Mouse (Mus musculus): ENCODE results near the gene Sh3bgrl3. TPM values are rescaled to one million over a fixed set of nuclear protein-coding genes. Genes with fewer than 3 reads are reported as not detected.
"Not testable (repeated sequence)": the region's sequence is repeated elsewhere in the genome, so short reads cannot be mapped to it uniquely, and the experiment has no call there.

Gene Sh3bgrl3
- total RNA-seq (2014; fragmentation: Nextera tagmentation) (841 and 871 TPM in 2 replicates), total RNA-seq (2017) (333 and 394 TPM in 2 replicates)

DNA sequence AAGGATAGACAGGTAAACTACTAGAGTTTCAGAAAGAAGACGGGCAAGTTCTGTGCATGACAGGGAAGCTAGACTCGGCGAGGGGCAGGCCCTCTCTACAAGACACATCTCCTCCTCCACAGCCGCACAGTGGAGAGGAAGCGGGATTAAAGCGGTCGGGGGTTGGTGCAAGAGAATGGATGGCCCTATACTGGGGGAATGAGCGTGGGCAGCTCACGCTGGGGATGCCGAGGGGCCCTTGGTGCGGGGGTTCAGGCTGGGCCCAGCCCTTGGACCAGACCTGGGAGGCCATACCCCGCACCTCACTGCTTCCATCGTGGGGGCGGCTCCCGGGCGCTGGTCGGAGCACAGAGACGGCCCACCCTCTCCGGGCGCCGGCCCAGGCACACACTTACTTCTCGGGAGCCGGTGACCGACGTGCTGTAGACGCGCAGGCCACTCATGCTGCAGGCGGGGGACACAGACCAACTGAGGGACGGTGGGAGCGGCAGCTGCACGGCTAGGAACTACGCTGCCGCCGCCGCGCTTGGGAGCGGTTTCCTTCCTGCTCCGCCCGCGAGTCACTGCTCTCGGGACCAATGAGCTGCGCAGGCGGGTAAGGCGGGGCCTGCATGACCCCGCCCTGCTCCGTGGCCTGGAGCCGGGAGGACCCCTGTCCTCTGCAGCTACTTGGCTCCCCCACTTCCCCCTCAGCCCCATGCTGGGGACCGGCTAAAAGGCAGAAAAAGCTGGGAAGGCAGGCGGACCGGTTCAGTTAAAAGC is at the start of gene Sh3bgrl3:
Gene Sh3bgrl3, minus strand, starts transcription at position 569 of the 762 bp plus-strand sequence.
- ATAC-seq (replicated peaks; ENCODE audit: poor library complexity, severe bottlenecking), result peak; percentile 66

DNA sequence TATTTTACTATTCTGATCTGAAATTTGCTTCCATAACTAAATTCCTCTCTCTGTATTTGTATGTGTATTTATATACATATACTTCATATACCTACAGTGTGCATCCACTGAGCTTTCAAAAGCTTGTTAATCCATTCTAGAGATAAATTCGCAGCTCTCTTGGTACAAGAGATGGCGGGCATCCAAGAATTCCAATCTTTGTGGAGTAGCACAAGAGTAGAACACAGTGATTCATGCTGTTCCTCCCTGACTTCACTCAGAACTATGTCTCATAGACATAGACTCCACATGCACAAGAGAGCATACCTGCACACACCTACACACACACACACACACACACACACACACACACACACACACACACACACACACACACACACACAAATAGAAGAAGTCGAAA is 43.8 kb upstream of the Sh3bgrl3 start:
- no peak for ATAC-seq (replicated peaks; ENCODE audit: poor library complexity, severe bottlenecking)

DNA sequence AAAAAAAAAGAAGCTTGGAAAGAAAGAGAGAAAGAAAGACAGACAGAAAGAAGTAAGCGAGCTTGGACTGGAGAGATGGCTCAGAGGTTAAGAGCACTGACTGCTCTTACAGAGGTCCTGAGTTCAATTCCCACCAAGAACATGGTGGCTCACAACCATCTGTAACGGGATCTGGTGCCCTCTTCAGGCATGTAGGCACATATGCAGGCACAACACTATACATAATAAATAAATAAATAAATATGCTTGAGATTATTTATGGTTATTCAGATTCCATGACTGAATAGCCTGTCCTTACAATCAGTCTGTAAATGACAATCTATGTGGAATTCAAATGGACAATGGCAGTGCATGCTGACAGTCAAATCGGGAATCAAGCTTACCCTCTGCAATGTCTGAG is 38.3 kb upstream of the Sh3bgrl3 start:
- ATAC-seq (replicated peaks; ENCODE audit: poor library complexity, severe bottlenecking), result no peak

DNA sequence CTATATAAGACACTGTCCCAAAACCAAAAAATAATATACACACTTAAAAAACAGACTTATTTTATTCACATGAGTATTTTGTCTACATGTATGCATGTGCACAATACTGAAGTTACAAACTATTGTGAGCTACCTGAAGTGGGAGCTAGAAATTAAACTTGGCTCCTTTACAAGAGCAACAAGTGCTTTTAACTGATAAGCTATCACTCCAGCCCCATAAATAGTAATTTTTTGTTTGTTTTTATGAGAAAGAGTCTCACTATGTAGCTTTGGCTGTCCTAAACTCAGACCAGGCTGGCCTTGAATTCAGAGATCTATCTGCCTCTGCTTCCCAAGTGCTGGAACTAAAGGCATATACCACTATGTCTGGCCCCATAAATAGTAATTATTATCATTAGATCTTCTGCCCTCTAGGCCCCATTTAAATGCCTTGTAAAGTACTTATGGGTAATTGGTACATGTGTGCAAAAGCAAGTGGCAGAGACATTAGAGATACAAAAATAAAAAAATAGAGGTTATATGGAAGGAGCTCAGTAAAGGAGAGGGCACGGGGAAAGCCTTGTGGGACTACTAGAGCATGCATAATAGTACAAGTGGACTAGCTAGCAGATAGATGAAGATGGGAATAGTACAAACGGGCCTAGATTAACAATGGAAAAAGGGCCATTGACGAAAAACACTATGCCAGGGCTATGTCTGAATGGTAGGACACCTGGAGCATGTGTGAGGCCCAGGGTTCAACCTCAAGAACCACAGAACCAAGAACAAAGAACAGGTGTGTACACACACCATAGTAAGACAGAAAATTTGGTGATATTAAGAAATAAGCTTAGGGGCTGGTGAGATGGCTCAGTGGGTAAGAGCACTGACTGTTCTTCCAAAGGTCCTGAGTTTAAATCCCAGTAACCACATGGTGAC is 37.2 kb upstream of the Sh3bgrl3 start:
- no peak for ATAC-seq (replicated peaks; ENCODE audit: poor library complexity, severe bottlenecking)

DNA sequence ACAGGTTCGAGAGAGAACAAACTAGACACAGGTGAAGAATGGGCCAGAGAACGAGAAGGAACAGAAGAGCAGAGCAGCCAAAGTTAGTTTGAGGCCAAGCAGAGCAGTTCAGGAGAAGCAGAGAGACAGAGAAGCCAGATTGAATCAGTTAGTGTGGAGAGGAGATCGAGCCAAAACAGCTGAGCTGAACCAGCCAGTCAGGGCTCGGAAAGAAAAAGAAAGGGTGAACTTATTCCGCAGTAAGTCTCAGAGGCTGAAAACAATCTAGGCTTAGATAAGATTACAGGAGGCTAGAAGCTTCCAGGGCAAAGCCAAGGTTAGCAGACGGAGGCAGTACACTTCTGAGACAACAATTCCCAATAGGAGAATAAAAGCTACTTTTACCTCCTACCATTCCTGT is 36.4 kb upstream of the Sh3bgrl3 start:
- no peak for ATAC-seq (replicated peaks; ENCODE audit: poor library complexity, severe bottlenecking)

DNA sequence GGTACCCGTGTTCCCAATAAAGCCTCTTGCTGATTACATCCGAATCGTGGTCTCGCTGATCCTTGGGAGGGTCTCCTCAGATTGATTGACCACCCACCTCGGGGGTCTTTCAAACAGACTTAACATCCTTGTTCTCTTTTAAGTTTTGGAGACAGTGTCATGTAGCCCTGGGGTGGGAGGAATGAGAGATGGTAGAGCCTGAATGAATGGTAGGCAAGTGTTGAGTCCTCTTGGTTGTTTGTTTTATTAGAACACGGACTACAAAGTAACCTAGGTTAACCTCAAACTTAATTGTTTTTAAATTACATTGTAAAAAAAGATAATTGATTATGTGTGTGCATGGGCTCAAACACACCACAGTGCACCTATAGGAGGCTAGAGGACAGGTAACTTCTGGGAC is 36.0 kb upstream of the Sh3bgrl3 start:
- ATAC-seq (replicated peaks; ENCODE audit: poor library complexity, severe bottlenecking), result no peak

DNA sequence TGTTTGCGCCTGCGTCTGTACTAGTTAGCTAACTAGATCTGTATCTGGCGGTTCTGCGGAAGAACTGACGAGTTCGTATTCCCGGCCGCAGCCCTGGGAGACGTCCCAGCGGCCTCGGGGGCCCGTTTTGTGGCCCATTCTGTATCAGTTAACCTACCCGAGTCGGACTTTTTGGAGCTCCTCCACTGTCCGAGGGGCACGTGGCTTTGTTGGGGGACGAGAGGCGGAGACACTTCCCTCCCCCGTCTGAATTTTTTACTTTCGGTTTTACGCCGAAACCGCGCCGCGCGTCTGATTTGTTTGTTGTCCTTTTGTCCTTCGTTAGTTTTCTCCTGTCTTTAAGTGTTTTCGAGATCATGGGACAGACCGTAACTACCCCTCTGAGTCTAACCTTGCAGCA is 31.5 kb upstream of the Sh3bgrl3 start:
- not testable (repeated sequence) for ATAC-seq (replicated peaks; ENCODE audit: poor library complexity, severe bottlenecking)

DNA sequence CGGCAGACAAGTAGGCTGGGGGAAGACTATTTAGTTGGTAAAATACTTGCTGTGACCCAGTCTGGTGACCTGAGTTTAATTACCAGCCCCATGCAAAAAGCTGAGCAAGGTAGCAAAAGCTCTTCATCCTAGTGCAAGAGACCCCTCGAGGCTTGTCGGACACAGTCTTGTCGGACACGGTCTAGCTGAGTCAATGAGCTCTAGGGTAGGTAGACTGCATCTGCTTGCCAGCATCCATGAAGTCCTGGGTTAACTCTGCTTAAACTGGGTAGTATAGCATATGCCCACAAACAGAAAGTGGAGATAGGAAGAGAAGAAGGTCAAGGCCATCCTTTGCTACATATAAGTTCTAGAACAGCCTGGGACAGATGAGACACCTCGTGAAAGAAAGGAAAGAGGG is 30.2 kb upstream of the Sh3bgrl3 start:
- ATAC-seq (replicated peaks; ENCODE audit: poor library complexity, severe bottlenecking), result no peak

DNA sequence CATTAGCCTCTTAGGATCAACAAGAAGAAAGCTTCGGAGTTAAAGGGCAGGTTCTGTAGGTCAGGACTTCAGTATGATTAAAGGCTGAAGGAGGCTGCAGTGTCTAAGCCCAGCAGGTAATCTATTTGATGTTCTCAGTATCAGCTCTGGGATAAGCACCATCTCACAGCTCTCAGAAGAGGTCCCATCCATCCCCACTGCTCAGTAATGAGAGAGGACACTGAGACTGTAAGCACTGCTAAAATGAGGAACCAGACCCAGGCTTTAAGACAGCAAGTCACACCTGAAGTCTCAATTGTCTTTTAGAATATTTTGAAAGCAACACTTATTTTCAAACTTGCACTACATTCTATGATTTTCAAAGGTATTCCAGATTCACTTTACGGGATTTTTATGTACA is 29.0 kb upstream of the Sh3bgrl3 start:
- ATAC-seq (replicated peaks; ENCODE audit: poor library complexity, severe bottlenecking), result peak; percentile 37; the same call in 1 of the 2 replicates

DNA sequence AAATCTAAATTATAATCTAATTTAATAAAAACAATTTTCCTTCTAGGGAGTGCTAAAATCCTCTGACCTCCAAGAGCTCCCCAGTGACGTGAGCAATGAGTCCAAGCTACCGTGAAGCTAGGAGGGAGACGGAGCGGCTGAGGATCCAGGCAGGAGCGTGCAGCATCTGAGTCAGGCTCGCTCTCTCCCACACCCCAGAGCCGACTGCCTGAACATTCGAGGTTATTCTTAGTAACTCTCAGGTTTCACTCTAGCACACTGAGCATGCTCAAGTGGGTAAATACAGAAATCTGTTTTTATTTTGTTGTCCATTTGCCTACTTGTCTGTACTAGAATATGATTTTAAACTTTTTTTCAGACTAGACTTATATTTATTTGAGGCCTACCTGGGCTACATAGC is 28.2 kb upstream of the Sh3bgrl3 start:
- no peak for ATAC-seq (replicated peaks; ENCODE audit: poor library complexity, severe bottlenecking)

DNA sequence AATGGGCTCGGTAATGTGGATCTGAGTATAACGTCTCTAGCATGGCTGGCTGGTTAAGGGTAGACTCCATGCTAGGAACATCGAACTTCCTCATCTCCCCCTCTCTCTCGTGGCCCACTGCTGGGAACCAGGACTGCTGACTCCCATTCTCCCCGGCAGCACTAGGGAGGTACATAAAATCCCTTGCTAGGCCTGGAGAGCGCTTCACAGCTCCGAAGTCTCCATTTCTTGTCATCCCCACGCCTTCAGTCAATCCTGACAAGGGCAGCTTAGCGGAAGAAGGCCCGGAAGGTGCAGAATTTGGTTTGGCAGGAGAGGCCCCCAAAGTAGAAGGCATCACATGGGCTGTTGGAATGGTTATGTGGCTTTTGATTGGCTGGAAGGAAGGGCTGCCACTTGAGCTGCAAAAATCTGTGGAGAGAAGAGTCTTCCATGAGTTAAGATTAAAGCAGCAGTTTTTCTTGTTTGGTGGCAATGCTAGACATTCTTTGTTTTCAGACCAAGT is 27.4 kb upstream of the Sh3bgrl3 start:
- ATAC-seq (replicated peaks; ENCODE audit: poor library complexity, severe bottlenecking), result no peak

DNA sequence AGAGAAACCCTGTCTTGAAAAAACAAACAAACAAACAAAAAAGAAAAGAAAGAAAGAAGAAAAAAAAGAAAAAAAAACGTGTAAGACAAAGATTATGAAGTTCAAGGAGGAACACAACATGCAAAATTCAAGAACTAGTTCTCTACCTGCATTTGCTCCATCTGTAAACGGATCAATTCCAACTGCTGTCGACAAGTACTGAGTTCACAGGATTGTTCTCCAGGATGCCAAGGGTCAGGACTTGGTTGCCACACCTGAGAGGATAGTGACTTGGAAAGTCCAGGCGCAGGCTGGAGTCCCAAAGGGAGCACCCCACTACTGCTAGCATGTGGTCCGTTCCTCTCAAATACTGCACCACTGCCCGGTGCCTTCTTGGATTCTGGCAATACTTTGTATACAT is 26.9 kb upstream of the Sh3bgrl3 start:
- ATAC-seq (replicated peaks; ENCODE audit: poor library complexity, severe bottlenecking), result no peak

DNA sequence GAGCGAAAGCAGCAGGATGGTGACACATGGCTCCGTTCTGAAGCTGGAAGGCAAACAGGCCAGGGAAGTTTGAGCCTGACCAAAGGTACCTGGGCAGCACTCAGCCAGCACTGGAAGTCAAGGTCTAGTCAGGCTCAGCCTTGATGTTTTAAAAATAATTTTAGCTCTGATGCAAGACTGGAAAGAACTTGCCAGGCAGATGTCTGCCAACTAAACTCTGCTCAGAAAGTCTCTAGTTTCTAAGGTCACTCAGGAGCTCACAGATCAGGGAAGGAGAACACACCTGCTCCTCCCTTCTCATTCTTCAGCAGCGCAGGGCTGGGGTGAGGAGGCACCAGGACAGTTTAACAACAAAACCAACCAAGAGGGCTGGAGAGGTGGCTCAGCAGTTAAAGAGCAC is 25.8 kb upstream of the Sh3bgrl3 start:
- ATAC-seq (replicated peaks; ENCODE audit: poor library complexity, severe bottlenecking), result no peak

DNA sequence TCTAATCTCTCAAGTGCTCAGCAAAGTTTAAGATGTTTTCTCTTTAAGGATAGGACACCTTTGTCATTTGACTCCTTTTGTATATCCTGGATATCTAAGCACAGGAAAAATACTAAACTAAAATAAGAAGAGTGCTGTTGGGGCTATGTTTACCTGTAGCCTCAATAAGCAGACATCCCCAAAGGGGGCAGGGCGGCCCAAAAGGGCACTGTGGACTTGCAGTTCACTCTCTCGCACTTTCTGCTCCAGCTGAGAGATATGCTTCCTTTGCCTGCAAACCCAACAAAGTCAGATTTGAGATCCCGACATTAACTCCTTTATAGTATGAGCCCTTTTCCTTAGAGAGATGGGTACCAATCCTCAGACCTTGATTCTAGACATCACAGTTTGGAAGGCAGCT is 25.1 kb upstream of the Sh3bgrl3 start:
- ATAC-seq (replicated peaks; ENCODE audit: poor library complexity, severe bottlenecking), result no peak

DNA sequence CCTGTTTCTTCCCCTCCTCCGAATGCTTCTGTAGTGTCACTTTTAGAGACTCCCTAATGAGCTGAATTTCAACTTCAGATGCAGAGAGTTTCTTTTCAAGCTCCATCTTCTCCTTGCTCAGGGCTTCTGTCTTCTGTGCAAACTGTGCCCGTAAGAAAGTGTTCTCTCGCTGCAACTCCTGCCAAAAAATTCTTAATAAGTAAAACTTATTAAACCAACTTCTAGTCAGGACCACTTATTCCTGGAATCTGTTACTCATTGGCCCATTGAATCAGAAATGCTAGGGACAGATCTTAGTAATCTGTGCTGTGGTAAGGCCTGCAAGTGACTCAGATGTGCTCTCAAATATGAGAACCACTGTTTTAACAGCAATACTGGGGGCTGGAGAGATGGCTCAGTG is 23.5 kb upstream of the Sh3bgrl3 start:
- no peak for ATAC-seq (replicated peaks; ENCODE audit: poor library complexity, severe bottlenecking)

DNA sequence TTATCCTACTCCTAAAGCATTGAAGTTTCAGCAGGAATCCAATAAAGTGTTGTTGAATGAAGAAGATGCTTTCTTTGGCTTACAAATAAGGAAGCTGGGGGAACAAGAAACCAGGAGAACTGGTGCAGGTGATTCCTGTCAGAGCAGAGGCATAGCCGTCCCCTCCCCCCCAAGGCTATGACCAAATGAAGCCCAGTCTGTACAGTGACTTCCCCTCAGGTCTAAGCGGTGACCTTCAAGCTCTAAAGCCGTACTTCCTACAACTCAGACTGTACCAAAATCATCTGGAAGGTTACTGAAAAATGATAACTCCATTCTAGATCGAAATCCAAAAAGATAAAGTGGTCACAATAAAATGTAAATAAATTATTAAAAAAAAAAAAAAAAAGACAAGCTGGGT is 20.8 kb upstream of the Sh3bgrl3 start:
- no peak for ATAC-seq (replicated peaks; ENCODE audit: poor library complexity, severe bottlenecking)

DNA sequence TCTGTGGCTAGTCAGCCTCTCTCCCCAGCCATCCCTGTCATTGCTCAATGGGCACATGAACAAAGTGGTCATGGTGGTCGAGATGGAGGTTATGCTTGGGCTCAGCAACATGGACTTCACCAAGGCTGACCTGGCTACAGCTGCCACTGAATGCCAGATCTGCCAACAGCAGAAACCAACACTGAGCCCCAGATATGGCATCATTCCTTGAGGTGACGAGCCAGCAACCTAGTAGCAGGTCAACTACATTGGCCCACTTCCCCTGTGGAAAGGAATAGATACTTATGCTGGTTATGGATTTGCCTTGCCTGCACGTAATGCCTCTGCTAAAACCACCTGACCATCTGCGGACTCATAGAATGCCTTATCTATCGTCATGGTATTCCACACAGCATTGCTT is 15.7 kb upstream of the Sh3bgrl3 start:
- ATAC-seq (replicated peaks; ENCODE audit: poor library complexity, severe bottlenecking), result not testable (repeated sequence)

DNA sequence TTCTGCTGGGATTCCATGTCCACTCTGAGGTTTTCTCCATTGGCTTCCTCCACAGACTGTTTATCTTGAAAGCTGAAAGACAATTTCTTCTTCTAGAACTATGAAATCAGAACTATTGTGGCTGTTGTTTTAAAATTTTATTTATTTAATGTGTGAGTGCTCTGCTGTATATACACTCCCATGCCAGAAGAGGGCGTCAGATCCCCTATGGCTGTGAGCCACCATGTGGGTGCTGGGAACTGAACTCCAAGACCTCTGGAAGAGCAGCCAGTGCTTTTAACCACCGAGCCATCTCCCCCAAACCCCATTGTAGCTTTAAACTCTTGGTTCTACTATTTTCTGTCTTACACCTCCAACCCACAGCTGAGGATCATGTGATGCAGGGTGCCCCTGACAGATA is 10.3 kb upstream of the Sh3bgrl3 start:
- no peak for ATAC-seq (replicated peaks; ENCODE audit: poor library complexity, severe bottlenecking)

DNA sequence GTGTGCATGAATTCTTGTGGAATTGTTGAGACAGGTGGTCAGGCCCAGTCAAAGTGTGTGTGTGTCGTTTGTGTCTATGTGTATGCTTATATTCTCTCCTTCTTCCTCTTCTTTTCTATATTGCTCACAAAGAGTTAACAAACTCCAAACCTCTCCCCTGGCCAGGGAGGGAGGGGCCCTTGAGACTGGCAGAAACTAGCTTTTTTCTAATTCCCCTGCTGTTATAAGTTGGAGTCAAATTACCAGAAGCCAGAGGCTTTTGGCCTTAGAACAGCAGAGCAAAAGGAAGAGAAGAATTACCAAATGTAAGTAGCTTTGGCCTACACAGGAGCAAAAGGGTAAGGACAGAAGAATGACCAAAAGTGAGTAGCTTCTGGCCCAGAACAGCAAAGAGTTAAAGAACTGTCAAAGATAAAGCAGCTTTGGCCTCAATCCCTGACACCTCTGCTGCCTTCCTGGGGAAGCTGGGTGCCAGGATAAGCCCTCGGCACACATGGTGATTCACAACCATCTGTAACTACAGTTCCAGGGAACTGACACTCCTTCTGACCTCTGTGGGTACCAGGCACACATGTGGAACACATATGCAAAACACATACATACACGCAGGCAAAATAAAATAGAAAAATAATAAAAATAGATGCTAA is 7.8 kb upstream of the Sh3bgrl3 start:
- no peak for ATAC-seq (replicated peaks; ENCODE audit: poor library complexity, severe bottlenecking)

DNA sequence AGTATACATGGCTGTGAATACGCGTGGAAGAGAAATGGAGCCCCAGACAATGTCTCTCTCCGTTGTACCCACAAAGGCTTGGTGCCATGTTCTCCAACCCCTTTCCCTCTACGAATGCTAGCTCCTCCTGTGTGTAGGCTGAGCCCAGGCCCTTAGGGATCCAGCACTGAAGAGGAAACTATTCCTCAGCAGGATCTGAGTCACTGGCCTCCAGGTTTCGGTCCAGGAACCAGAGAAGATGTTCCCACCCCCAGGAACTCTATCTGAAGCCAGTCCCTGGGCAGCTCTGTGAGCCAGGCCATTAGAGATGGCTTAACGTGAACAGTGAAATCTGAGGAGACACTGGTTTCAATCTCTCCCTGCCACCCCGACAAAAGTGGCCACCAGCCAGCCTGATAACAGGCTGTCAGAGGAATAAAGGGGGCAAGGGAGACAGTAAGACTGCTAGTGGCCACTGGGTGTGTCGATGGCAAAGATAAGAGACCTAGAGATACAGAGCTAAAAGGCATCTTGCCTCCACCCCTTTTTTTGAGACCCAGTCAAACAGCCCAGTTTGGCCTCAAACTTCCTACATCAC is 4.0 kb upstream of the Sh3bgrl3 start:
- no peak for ATAC-seq (replicated peaks; ENCODE audit: poor library complexity, severe bottlenecking)
